Mouse (Mus musculus) cerebellum, adult 2 months (tissue): Measurements from ENCODE around the gene Acot11.

ENCODE experiments used
- CTCF ChIP-seq: fragments of 200-500 bp; IDR thresholded peaks from 2 replicates; pipeline ENCODE4 v1.5.1; 2011; ENCODE audit warnings: low read depth, mild to moderate bottlenecking, control low read depth, low read length, moderate library complexity, borderline replicate concordance; ENCODE audit not compliant: insufficient read depth
- POLR2A ChIP-seq: fragments of 200-500 bp; IDR thresholded peaks from 2 replicates; pipeline ENCODE4 v1.6.1; 2011; ENCODE audit warnings: low read length, control low read depth, borderline replicate concordance; ENCODE audit not compliant: insufficient read depth

DNA sequence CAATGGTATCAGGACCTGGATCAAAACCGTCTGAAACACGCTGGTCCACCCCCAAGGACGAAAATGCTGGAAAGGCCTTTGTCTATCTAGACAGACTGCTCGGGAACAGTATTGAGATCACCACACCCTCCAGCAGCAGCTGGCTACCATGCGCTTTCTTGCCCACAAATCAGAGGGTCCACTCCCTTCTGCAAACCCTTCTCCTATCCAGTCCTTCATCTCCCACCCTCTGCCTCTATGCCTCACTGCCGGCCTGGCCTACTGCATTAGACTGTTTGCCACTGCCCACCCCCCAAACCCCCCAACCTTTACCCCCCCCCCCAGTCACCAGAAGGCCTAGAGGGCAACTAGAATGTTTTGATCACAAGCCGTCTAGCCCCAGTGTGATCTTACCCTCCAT, 19.5 kb downstream of the Acot11 start:
- no peak for TF ChIP-seq CTCF
- TF ChIP-seq POLR2A, result no peak
